Mouse (Mus musculus) spleen, adult 2 months (tissue): ENCODE data around the gene Rtf2.

Experiments used
- CTCF ChIP-seq: fragments of 200-500 bp; IDR thresholded peaks from 2 replicates; pipeline ENCODE4 v1.5.1; 2011; ENCODE audit warnings: mild to moderate bottlenecking, inconsistent platforms; ENCODE audit not compliant: insufficient read depth, insufficient read length, insufficient replicate concordance; ENCODE audit errors: extremely low read depth
- POLR2A ChIP-seq: fragments of 200-500 bp; IDR thresholded peaks from 2 replicates; pipeline ENCODE4 v1.6.1; 2011; ENCODE audit warnings: low read depth, low read length, inconsistent platforms

DNA sequence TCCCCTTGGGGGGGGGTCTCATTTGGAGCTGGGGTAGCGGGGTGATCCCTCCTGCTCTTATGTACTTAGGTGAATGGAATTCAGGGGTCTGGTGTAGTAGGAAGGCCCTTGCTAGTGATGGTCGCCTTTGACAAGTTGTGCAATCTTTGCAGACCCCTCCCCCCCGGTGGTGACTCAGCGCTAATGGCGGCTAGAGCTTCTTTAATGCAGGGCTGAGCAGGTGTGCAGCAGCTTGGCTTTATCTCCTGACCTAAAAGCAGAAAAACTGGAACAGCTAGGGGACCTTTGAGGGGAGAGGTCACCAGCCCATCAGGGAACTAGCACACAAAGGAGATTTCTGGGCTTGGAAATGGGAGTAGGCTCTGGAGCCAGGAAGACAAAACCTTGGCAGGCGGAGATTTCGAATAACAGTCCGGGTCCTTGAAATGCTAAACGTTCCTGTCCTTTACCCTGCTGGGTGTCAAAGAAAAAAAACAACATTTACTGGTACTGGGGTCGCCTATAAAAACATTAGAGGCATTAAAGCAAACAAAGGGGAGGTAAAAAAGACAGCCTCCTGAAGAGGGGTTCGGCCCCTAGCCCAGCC is 76.1 kb downstream of the Rtf2 start:
- TF ChIP-seq POLR2A = no peak
- no peak for TF ChIP-seq CTCF
